Mouse (Mus musculus) spleen, adult 2 months (tissue): ENCODE results near the gene Itm2b.

ENCODE experiments used
- CTCF ChIP-seq: fragments of 200-500 bp; IDR thresholded peaks from 2 replicates; pipeline ENCODE4 v1.5.1; 2011; ENCODE audit warnings: mild to moderate bottlenecking, inconsistent platforms; ENCODE audit not compliant: insufficient read depth, insufficient read length, insufficient replicate concordance; ENCODE audit errors: extremely low read depth
- POLR2A ChIP-seq: fragments of 200-500 bp; IDR thresholded peaks from 2 replicates; pipeline ENCODE4 v1.6.1; 2011; ENCODE audit warnings: low read depth, low read length, inconsistent platforms

DNA sequence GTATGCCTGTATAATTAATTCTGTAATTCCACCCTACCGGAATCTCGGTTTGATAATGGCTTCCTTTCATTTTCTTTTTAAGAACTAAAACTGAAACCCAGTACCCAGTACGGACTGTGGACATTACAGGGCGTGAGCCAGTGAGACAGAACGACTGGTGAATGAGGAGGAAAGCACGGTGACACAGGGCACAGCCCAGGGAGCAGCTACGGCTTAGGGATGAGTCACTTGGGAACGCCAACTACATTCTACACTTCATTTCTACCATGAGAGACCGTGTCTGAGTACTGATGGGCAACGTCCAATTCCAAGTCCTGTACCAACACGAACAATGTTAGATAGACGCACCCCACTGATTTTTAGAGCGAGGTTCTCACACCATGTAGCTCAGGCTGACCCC lies 16.1 kb downstream of the Itm2b start:
- TF ChIP-seq CTCF (no peak), POLR2A (no peak)
